Mouse (Mus musculus) cerebellum, adult (tissue): ENCODE results near the gene Col11a2.

Experiments used
- ATAC-seq: cut with Nextera tagmentation; 2 replicates; pipeline ENCODE4 v1.9.2; 2017; ENCODE audit warnings: mild to moderate bottlenecking, moderate library complexity, mixed read lengths; ENCODE audit not compliant: insufficient number of reproducible peaks, low FRiP score, low TSS enrichment

Gene Col11a2

DNA sequence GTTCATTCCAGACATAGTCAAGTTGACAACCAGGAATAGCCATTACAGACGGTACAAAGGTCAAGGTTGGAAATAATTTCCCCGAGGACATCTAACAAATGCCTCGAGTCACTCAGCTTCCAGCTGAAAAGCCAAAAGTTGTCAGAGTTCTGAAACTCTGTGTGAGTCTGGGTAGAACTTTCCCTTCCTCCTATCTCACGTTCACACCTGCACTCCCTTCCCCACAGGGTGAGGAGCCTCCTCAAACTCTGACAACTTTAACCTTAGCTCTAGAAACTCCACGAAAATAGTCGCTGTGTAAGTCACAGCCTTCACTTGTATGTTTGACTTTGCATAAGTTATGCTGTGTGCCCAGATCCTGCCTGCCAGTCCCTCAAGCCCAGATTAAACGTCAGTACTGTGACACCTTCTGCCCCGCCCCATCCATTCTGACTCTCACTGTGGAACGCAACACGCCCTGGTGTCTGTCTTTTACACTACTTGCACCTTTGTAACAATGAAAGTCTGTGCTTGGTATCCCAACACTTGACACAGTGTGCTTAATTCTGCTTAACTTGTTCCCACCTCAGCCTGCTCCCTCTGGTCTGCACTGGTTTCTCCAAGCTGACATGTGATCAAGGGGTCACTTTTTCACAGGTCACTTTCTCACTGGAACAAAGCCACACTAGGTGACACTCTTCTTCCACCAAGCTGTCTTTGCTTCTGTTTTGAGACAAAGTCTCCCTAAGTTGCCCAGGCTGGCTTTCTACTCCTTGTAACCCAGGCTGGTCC, 59.7 kb downstream of the Col11a2 start:
- ATAC-seq = no peak

DNA sequence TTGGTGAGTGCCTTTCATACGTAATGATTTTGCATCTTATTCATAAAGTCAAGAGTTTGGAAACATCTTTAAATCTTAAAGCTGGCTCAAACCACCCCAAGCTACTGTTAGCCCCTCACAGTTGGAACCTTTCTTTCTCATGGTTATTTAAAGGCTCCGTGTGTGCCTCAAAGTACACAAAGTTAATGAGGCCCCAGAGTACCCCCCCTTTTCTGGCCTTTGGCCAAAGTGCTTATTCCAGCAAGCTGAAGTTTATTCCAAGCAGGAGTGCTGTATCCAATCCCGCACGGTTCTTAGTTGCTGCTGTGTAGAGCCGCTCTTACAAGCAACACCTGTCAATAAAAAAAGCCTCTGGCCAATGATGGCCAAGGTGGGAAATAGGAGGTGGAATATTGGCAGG, 60.3 kb downstream of the Col11a2 start:
- ATAC-seq = no peak

DNA sequence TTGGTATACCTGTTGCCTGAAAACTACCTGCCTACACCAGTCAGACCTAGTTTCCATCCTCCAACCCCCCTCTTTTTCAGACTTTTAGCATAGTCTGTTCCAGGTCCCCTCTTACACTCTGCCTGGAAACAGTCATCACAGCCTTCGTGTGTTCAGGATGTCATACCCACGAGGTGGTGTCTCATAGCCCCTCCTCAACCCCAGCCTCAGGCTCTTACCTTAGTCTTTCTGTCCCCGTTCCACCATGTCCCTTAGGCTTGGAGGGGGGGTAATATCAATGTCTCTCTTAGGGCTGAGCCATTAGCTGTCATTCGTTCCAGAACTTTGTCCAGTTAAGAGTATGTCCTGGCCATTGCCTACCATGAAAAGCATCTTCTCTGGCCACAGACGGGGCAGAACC, 61.9 kb downstream of the Col11a2 start:
- no peak for ATAC-seq

DNA sequence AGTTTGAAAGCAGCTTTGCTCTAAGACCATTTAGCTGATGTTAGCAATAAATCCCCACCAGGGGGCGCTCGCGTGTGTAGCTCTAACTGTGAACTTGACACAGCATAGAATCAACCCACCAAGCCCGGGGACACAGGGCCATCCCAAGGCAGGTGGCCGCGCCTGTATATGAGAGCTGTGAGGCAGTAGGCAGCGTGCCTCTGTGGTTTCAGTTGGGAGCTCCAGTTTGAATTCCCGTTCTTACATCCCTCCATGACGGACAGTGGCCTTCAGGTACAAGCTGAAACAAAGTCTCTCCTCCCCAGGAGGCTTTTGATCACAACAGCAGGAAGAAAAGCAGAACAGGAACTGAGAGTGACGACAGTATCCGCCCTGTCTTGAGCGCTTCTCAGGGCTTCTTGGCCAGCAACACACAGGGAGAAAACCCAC, 62.4 kb downstream of the Col11a2 start:
- ATAC-seq = no peak; the same call in 1 of the 2 replicates

DNA sequence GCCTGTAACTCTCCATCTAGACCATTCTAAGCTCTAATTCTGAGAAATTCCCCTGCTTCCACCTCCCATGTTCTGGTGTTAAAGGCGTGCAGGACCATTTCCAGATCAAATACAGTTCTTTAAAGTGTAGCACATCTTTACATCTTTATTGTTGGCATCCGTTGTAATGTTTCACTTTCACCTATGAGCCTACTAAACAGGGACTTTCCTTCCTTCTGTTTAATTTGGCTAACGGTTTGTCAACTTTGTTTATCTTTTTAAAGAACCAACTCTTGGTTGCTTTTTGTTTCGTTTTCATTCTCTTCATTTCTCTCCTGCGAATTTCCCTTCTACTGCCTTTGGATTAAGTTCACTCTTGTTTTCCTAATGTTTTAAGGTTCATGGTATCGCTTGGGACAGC, 63.6 kb downstream of the Col11a2 start:
- no peak for ATAC-seq

DNA sequence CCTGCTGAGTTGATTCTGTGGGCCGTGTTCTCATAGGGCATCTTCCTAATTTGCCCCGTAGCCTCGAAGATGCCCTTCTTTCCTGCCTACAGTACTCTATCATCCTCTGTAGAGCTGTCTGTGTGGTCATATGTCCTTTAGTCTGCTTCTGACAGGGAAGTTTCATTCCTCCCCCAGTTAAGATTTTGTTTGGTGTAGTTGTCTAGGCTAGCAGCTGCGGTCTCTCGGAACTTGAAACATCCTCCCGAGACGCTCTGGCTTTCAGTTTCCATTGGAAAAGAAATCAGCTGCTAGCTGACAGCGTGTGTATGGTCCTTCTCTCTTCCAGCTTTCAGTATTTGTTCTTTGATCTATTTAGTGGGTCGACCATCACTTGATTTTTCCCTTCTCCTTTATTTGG, 65.6 kb downstream of the Col11a2 start:
- no peak for ATAC-seq

DNA sequence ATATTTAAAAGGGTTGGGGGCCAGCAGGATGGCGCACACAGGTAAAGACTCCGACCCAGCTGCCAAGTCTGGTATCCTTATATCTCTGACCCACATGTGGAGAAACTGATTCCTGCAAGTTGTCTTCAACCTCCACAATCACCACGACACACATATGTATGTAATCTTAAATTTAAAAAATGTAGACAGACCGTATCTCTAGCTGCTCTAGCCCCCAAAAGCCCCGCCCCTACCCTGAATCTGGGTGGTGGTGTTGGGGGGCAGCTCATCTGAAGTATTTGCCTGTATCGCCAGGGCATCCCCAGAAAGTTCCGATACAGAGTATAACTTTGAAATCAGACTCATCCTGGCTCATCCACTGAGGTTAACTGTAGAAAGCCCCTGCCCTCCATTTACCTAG, 67.3 kb downstream of the Col11a2 start:
- ATAC-seq = no peak

DNA sequence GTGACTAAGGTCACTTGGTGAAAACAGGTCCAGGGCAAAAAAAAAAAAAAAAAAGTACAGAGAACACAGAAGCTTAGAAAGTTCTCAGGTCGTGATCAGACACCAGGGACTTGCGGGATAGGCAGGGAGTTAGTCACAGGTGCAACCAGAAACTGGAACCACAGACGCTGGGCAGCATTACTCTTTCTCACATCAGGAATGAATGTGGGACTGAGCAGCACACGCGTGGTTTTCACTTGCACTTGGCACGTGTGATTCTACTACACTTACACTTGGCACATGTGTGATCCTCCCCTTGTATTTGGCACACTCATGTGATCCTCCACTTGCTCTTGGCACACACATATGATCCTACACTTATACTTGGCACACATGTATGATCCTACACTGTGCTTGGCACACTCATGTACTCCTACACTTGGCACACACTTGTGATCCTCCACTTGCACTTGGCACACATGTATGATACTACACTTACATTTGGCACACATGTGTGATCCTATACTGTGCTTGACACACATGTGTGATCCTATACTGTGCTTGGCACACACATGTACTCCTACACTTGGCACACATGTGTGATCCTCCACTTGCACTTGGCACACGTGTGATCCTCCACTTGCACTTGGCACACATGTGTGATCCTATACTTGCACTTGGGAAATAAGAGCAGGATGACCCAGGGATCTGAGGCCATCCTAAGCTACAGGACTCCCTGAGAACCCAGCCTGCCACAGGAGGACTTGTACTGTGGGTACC, 68.1 kb downstream of the Col11a2 start:
- no peak for ATAC-seq

DNA sequence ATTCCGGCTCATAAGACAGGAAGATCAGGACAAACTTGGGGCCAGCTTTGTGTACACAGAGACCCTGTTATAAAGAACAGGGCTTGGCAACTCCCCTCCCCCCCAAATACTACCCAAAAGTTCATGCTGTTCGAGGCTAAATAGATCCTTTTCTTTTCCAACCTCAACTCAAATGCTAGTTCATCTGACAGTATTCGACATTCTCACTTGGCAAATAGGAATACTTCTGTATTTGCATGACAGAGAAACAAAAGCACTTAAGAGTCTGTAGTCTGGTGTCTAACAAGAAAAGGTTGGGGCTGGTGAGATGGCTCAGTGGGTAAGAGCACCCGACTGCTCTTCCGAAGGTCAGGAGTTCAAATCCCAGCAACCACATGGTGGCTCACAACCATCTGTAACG, 69.2 kb downstream of the Col11a2 start:
- ATAC-seq = no peak

DNA sequence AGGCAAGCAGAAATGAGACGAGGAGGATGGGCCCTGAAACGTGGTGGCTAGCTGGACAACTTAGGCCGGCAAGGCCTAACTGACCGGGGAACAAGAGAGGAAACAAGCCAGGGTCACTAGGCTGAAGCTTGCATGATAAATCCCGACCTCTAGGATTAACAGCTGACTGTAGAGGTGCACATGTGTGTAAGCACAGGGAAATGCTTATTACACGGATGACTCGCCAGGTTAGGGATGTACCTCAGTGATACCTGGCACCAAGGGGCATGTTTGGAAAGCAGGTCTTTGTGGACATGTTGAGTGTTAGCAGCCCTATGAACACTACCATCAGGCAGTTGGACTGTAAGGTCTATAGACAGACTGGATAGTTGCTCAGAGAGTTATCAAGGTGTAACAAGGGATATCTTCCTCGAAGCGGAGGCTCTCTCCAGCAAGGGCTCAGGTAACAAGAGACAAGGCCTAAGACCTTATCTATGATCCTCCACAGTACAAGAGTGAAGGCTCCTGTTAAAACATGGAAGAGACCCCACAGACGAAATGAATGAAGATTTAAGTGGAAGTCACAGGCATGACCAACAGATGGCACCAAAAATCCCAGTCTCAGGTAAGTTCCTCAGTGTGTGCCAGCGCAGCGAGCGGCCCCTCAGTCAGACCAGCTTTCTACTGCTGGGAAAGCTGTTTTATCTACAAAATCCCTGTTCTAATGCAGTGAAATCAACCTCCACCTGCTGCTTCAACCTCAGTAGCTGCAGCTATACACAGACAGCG, 70.0 kb downstream of the Col11a2 start:
- no peak for ATAC-seq

DNA sequence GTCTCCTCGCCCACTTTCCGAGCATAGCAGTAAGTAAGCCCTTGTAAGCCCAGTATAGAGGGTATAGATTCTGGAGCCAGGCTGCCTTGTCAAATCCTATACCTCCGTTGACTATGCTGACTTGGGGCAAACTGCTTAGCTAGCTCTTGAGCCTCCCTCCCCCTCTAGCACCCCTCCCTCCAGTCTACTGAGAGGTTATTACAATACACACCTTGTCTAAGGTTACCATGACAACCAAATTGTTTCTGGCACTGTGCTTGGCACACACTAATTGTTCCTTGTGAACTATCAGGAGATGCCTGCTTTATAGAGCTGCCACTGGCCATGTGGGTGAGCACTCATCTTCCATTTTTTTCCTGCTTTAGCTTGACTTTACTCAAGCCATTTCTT, 70.6 kb downstream of the Col11a2 start:
- no peak for ATAC-seq

DNA sequence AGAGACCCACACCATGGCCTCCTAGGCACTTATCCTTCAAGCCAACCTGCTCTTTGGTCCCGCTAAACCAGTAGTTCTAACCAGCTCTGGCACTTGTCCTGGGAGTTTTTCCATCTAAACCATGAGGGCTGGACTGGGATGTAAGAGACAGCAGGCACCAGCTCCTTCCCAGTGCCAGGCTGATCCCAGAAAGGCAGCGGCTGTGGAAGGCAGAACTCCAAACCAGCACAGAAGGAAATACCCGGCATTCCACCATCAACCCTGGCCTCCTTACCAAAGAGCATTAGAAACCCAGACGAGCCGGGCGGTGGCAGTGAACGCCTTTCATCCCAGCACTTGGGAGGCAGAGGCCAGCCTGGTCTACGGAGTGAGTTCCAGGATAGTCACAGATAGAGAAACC, 71.1 kb downstream of the Col11a2 start:
- no peak for ATAC-seq

DNA sequence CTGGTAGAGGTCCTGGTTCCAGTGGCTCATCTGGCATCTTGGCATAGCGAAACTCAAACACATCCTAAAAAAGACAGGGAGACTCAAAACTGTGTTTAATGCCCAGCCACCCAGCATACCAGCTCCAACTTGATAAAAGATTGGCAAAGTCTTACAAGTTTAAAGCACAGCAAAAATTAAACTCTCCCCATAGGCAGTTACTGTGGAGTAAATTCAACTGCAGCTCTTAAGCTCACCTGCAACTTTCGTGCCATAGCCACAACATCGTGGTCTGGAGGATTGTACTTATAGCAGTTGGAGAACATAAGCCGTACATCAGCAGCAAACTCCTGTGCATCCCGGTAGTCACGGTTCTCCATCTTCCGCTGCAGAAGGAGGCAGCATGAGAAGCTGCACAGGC, 74.9 kb downstream of the Col11a2 start:
- no peak for ATAC-seq
